Mouse (Mus musculus) forebrain, embryonic 12.5 days (tissue): Measurements from ENCODE around the gene Adam8. TPM values are rescaled to one million over a fixed set of nuclear protein-coding genes. Genes with fewer than 3 reads are reported as not detected.

ENCODE experiments used
- ATAC-seq: fragments of 200-750 bp; cut with Nextera tagmentation; 2 replicates; pipeline ENCODE4 v1.8.0; 2017; ENCODE audit warnings: moderate TSS enrichment; ENCODE audit not compliant: low FRiP score
- H3K27ac ChIP-seq: fragments of 300-500 bp; sonication (generic); 2 replicates; pipeline ENCODE4 v1.5.1; 2016; ENCODE audit warnings: mild to moderate bottlenecking
- H3K27me3 ChIP-seq: fragments of 300-500 bp; sonication (generic); 2 replicates; pipeline ENCODE4 v1.6.1; 2016; ENCODE audit warnings: mild to moderate bottlenecking
- H3K36me3 ChIP-seq: fragments of 300-500 bp; sonication (generic); replicated peaks from 2 replicates; pipeline ENCODE4 v1.6.1; 2016; ENCODE audit warnings: mild to moderate bottlenecking
- H3K4me1 ChIP-seq: fragments of 300-500 bp; sonication (generic); 2 replicates; pipeline ENCODE4 v1.6.1; 2016
- H3K4me2 ChIP-seq: fragments of 300-500 bp; sonication (generic); 2 replicates; pipeline ENCODE4 v1.6.1; 2016; ENCODE audit warnings: mild to moderate bottlenecking, moderate library complexity
- H3K4me3 ChIP-seq: fragments of 300-500 bp; sonication (generic); replicated peaks from 2 replicates; pipeline ENCODE4 v1.5.1; 2016; ENCODE audit warnings: mild to moderate bottlenecking
- H3K9ac ChIP-seq: fragments of 300-500 bp; sonication (generic); 2 replicates; pipeline ENCODE4 v1.6.1; 2016; ENCODE audit warnings: mild to moderate bottlenecking
- H3K9me3 ChIP-seq: fragments of 300-500 bp; sonication (generic); 2 replicates; pipeline ENCODE4 v1.6.1; 2016
- WGBS: fragments of 180-500 bp; shearing (Covaris S2); methylation state at CpG from one replicate; pipeline ENCODE4 v1.1.7; 2016; 5-methylcytosine and 5-hydroxymethylcytosine counted together
- polyA plus RNA-seq: library from polyadenylated mRNA; unstranded; fragments of >200 nt; fragmentation: Nextera tagmentation; extraction: Ambion mirVana; gene quantifications from 2 replicates; pipeline ENCODE4 v1.2.1, GENCODE M21; 2016

Gene Adam8
- polyA plus RNA-seq, 1 experiment from 2014 or later: 3.6 TPM

DNA sequence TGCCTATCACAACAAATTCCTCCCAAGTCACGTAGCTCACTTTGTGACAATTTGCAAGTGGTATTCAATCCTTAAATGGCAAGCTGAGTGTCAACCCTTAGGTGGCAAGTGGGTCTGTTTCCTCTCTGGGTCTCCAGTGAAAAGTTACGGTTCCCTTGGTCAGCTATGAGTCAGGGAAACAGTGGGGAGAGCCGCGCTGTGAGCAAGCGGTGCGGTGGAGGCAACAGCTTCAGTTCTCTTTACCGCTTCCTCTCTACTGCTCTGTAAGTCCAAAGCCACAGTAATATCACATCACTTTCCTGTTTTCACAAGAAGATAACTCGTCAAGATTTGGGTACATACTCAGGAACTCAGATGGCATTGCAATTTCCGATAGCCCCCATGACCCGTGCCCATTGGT lies 18.1 kb downstream of the Adam8 start:
- H3K36me3 ChIP-seq: no peaks in the 10 kb centered on the region
- no peak overlapping the region for H3K4me2 ChIP-seq
- 87% methylated on average over 10 of the region's 10 CpGs for WGBS
- H3K9me3 ChIP-seq: no peaks in the 10 kb centered on the region
- no peak overlapping the region for H3K9ac ChIP-seq
- peaks cover 14% of the 10 kb centered on the region for H3K4me1 ChIP-seq
- no peak for ATAC-seq
- H3K27me3 ChIP-seq: peaks cover 47% of the 10 kb centered on the region
- no peak overlapping the region for H3K4me3 ChIP-seq
- H3K27ac ChIP-seq: no peak overlapping the region

DNA sequence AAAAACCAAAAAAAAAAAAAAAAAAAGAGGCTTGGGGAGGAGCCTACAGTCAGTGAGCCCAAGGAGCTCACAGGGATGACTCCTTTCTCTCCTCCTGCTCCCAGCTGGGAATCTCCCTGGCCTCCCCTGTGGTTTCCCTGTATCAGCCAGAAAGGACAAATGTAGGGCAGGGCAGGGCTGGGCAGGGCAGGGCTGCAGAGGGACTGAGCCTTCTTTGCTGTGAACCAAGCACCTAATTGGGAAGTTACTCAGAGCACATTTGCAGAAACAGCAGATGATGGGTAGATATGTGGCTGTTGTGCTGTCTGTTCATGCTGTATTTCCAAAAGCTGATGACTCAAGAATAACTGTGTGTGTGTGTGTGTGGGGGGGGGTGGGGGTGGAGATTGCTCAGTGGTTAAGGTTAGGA lies 19.4 kb downstream of the Adam8 start:
- no peak for ATAC-seq
- H3K9ac ChIP-seq: no peak overlapping the region

GRCm38 (mm10) chr7:139971436-139971835 lies 20.9 kb downstream of the Adam8 start:
- no peaks in the 10 kb centered on the region for H3K9me3 ChIP-seq
- no peak overlapping the region for H3K4me2 ChIP-seq
- no peak overlapping the region for H3K9ac ChIP-seq
- H3K36me3 ChIP-seq: no peaks in the 10 kb centered on the region
- H3K4me1 ChIP-seq: peaks cover 3% of the 10 kb centered on the region; the same call in 1 of the 2 replicates
- no peak for ATAC-seq
- WGBS: 70% methylated on average over 6 of the region's 6 CpGs
- no peak overlapping the region for H3K27ac ChIP-seq
- H3K27me3 ChIP-seq: peaks cover 45% of the 10 kb centered on the region
- H3K4me3 ChIP-seq: no peak overlapping the region

More for the DNA sequence above, 19.4 kb downstream of the Adam8 start:
- Histone ChIP-seq H3K9me3 (no peaks in the 10 kb centered on the region), H3K4me1 (peaks cover 6% of the 10 kb centered on the region), H3K36me3 (no peaks in the 10 kb centered on the region), H3K27ac (no peak overlapping the region), H3K27me3 (peaks cover 52% of the 10 kb centered on the region), H3K4me2 (no peak overlapping the region), H3K4me3 (no peak overlapping the region)

DNA sequence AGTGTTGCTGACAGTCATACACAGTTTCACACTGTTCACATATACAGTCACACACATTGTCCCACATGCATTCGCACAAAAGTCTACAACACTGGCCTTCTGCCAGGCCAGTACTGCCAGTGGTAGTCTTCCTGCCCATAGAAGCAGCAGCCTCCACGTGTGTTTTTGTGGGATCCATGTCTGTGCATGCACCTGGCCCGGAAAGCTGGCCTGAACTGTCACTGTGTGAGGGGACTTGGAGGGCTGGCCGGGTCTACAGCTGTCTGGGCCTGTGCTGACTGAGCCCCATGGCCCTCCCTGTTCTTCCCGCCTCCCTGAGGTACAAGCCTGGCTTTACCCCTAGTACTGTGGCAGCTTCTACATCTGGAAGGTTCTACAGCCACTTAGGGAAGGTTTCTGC lies 21.4 kb downstream of the Adam8 start:
- Histone ChIP-seq H3K9ac (no peak overlapping the region), H3K27me3 (peaks cover 40% of the 10 kb centered on the region), H3K36me3 (no peaks in the 10 kb centered on the region), H3K27ac (no peak overlapping the region), H3K9me3 (no peaks in the 10 kb centered on the region), H3K4me1 (peaks cover 3% of the 10 kb centered on the region; the same call in 1 of the 2 replicates), H3K4me3 (no peak overlapping the region), H3K4me2 (no peak overlapping the region)
- no peak for ATAC-seq
- 72% methylated on average over 5 of the region's 5 CpGs for whole genome bisulfite sequencing

- 89% methylated on average over 10 of the region's 10 CpGs for WGBS
Measured at GRCm38 (mm10) chr7:139970216-139970919, 22.0 kb downstream of the Adam8 start.

GRCm38 (mm10) chr7:139969348-139970130 lies 22.8 kb downstream of the Adam8 start:
- Histone ChIP-seq H3K36me3 (no peaks in the 10 kb centered on the region), H3K4me2 (no peak overlapping the region), H3K9ac (no peak overlapping the region), H3K4me3 (no peak overlapping the region), H3K9me3 (no peaks in the 10 kb centered on the region), H3K27ac (no peak overlapping the region), H3K4me1 (peaks cover 3% of the 10 kb centered on the region; the same call in 1 of the 2 replicates), H3K27me3 (peaks cover 32% of the 10 kb centered on the region)
- no peak; the same call in 1 of the 2 replicates for ATAC-seq
- WGBS: 33% methylated on average over 10 of the region's 10 CpGs

More at GRCm38 (mm10) chr7:139970216-139970919, 22.0 kb downstream of the Adam8 start:
- Histone ChIP-seq H3K9me3 (no peaks in the 10 kb centered on the region), H3K4me3 (no peak overlapping the region), H3K9ac (no peak overlapping the region), H3K4me1 (peaks cover 3% of the 10 kb centered on the region; the same call in 1 of the 2 replicates), H3K36me3 (no peaks in the 10 kb centered on the region), H3K27ac (no peak overlapping the region), H3K27me3 (peaks cover 35% of the 10 kb centered on the region), H3K4me2 (no peak overlapping the region)
- ATAC-seq: no peak

- ATAC-seq: no peak
- H3K36me3 ChIP-seq: no peaks in the 10 kb centered on the region
- no peak overlapping the region for H3K4me2 ChIP-seq
- 42% methylated on average over 5 of the region's 5 CpGs for WGBS
- no peak overlapping the region for H3K27ac ChIP-seq
- no peak overlapping the region for H3K9ac ChIP-seq
- no peaks in the 10 kb centered on the region for H3K9me3 ChIP-seq
- H3K4me1 ChIP-seq: peaks cover 3% of the 10 kb centered on the region; the same call in 1 of the 2 replicates
- no peak overlapping the region for H3K4me3 ChIP-seq
- peaks cover 28% of the 10 kb centered on the region for H3K27me3 ChIP-seq
Measured at GRCm38 (mm10) chr7:139968428-139968827, 23.9 kb downstream of the Adam8 start.

GRCm38 (mm10) chr7:139967175-139967574 lies 25.2 kb downstream of the Adam8 start:
- H3K27me3 ChIP-seq: peaks cover 28% of the 10 kb centered on the region
- H3K4me3 ChIP-seq: no peak overlapping the region
- no peaks in the 10 kb centered on the region for H3K9me3 ChIP-seq
- H3K36me3 ChIP-seq: no peaks in the 10 kb centered on the region
- H3K27ac ChIP-seq: no peak overlapping the region
- no peak for ATAC-seq
- H3K4me1 ChIP-seq: peaks cover 3% of the 10 kb centered on the region; the same call in 1 of the 2 replicates
- H3K9ac ChIP-seq: no peak overlapping the region
- H3K4me2 ChIP-seq: no peak overlapping the region
- WGBS: 7% methylated on average over 4 of the region's 4 CpGs

DNA sequence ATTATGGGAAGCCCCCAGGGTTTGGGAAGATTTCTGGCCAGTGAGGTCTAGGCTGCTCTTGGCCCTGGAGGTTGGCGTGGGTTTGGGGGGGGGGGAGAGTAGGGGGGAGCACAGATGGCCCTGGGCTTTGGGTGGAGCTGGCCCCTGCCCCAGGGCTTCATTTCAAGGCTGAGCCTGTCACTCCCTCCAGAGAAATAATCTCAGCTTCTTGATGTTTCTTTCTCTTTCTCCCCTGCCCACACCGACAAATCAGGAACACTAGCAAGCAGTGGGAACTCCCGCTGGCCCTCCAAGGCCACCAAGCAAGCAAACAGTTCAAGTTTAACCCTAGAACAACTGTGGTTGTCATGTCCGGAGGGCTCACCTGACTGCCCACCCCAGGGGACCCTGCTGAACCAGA lies 28.5 kb downstream of the Adam8 start:
- 55% methylated on average over 4 of the region's 4 CpGs for WGBS
- Histone ChIP-seq H3K9me3 (no peaks in the 10 kb centered on the region), H3K4me1 (no peaks in the 10 kb centered on the region), H3K36me3 (no peaks in the 10 kb centered on the region), H3K9ac (no peak overlapping the region), H3K4me3 (no peak overlapping the region), H3K27ac (no peak overlapping the region), H3K27me3 (peaks cover 15% of the 10 kb centered on the region), H3K4me2 (no peak overlapping the region)
- no peak for ATAC-seq

DNA sequence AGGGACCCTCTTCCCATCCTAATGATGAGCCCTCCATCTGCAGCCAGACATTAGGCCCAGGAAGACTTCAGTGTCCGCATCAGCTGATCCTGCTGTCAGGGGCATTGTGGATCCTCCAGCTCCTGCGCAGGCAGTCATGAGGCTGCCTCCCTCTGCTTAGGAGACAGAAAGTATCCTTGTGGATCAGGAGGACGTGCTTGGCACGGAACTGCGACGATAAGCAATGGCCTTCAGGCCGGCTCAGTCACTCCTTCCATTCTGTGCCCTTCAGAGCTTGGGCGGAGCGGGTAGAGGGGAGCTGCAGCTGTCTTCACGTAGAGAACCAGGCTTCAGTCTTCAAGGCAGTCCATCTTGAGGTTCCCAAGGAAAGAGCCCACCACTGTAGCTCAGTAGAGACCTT lies 31.2 kb downstream of the Adam8 start:
- ATAC-seq: no peak
- Histone ChIP-seq H3K36me3 (no peaks in the 10 kb centered on the region), H3K4me2 (no peak overlapping the region), H3K9me3 (no peaks in the 10 kb centered on the region), H3K9ac (no peak overlapping the region), H3K4me3 (no peak overlapping the region), H3K4me1 (no peaks in the 10 kb centered on the region), H3K27me3 (peaks cover 13% of the 10 kb centered on the region), H3K27ac (no peak overlapping the region)
- 86% methylated on average over 10 of the region's 10 CpGs for WGBS

DNA sequence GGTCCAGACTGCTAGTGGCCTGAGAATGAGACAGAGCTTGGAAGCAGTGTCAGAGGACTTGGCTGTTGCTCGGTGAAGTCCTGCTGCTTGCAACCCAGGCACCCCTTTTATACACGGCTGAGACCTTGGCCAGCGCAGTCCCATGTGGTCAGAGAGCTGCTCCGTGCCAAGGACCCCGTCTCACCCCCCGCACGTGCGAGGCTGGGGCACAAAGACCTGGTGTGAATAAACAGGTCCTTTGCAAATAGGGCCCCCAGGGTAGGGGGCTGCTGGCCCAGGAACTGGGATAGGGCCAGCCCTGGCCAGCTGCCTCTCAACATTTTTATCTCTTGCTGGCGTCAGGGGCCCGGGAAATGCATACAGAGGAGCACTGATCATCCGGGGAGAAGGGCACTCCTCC lies 34.4 kb downstream of the Adam8 start:
- Histone ChIP-seq H3K4me1 (no peaks in the 10 kb centered on the region), H3K27me3 (peaks cover 26% of the 10 kb centered on the region), H3K36me3 (no peaks in the 10 kb centered on the region), H3K9ac (no peak overlapping the region), H3K4me2 (no peak overlapping the region), H3K9me3 (no peaks in the 10 kb centered on the region), H3K4me3 (no peak overlapping the region), H3K27ac (no peak overlapping the region)
- 33% methylated on average over 11 of the region's 11 CpGs for WGBS
- no peak for ATAC-seq

DNA sequence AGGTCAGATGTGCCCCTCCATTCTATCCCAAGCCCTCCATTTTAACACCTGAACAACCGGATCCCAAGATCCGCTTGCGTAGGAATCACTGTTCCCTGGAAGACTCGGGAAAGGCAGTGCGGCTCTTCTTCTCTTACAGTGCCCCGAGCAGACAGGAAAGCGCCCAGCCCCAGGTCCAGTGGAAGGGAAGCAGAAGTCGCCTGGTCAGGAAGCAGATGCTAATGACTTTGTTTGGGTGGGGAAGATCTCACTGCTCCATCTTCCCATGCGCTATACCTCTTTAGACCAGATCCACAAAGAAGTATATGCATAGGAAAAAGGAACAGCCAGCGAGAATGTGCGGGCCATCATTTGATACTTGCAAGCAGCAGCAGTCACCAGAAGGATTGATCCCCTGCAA lies 34.9 kb downstream of the Adam8 start:
- H3K27me3 ChIP-seq: peaks cover 27% of the 10 kb centered on the region

More for the DNA sequence above, 34.9 kb downstream of the Adam8 start:
- Histone ChIP-seq H3K9ac (no peak overlapping the region), H3K9me3 (no peaks in the 10 kb centered on the region), H3K4me1 (no peaks in the 10 kb centered on the region), H3K27ac (no peak overlapping the region), H3K36me3 (no peaks in the 10 kb centered on the region), H3K4me3 (no peak overlapping the region), H3K4me2 (no peak overlapping the region)
- 66% methylated on average over 11 of the region's 11 CpGs for WGBS
- ATAC-seq: no peak
